Mouse (Mus musculus) liver, embryonic 14.5 days (tissue): ENCODE measurements around the gene H2afy.

Experiments used
- CTCF ChIP-seq: IDR thresholded peaks from 2 replicates; pipeline ENCODE4 v1.5.1; 2016; ENCODE audit warnings: antibody characterized with exemption, low read depth, control low read depth
- EP300 ChIP-seq: IDR thresholded peaks from 2 replicates; pipeline ENCODE4 v1.6.1; 2016; ENCODE audit warnings: antibody characterized with exemption, low read depth

DNA sequence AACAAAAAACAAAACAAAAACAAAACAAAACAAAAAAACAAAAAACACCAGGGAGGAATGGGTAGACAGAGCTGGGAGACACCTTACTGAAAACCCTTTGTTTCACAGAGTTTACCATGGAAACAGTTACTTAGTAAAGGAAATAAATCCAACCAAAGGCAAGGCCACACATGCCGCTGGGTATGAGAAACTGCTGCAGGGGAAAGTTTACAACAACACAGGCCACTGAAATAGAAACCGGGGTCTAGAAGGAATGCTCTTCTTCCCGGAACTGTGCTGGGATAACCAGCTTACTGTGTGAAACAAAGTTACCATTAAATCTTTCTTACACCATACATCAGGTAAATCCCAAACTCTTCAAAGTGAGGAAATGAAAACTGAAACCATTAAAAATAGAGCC is 20.3 kb downstream of the H2afy start:
- TF ChIP-seq CTCF (no peak), EP300 (no peak)
